Mouse (Mus musculus): ENCODE results near the gene Ssh2. TPM values are rescaled to one million over a fixed set of nuclear protein-coding genes. Genes with fewer than 3 reads are reported as not detected.

Ssh2 gene
- polyA plus RNA-seq, 1 experiment from 2014 or later = 13.0 TPM

DNA sequence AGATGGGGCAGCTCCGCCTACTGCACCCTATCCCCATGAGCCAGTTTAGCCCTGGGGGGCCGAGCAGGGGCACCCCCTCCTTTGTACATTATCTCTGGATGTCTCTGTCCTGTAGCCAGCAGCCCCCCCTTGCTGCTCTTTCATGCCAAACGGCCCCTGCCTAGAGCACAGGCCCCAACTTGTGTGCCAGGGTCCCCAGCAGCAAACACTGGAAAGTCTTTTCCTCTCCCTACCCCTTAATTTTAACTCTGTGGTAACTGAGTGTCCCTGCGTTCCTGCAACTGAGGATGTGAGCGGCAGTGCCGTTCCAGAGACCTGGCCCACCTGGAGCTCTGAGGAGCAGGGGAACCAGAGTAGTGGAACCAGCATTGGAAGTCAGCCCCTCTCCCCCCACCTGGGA is 290.9 kb downstream of the Ssh2 start:
- peaks cover 6% of the 10 kb centered on the region for H3K4me1 ChIP-seq (ENCODE audit: control insufficient read depth, insufficient read depth, low read length)
- H3K9me3 ChIP-seq (ENCODE audit: control insufficient read depth, low read length) = no peaks in the 10 kb centered on the region
- ATAC-seq (ENCODE audit: low FRiP score) (no peak), DNase-seq (ENCODE audit: low spot score, missing footprints) (no peak)
- H3K4me3 ChIP-seq (ENCODE audit: low read depth, low read length) = no peak overlapping the region
- H3K27ac ChIP-seq (ENCODE audit: low read depth, low read length) = no peak overlapping the region
- peaks cover 26% of the 10 kb centered on the region for H3K36me3 ChIP-seq (ENCODE audit: control insufficient read depth, insufficient read depth, low read length)
- H3K4me2 ChIP-seq = no peak overlapping the region
- 87% methylated on average over 6 of the region's 6 CpGs for WGBS
- H3K9ac ChIP-seq (ENCODE audit: low read length) = no peak overlapping the region
- no peaks in the 10 kb centered on the region for H3K27me3 ChIP-seq (ENCODE audit: control insufficient read depth, insufficient read depth, low read length)

DNA sequence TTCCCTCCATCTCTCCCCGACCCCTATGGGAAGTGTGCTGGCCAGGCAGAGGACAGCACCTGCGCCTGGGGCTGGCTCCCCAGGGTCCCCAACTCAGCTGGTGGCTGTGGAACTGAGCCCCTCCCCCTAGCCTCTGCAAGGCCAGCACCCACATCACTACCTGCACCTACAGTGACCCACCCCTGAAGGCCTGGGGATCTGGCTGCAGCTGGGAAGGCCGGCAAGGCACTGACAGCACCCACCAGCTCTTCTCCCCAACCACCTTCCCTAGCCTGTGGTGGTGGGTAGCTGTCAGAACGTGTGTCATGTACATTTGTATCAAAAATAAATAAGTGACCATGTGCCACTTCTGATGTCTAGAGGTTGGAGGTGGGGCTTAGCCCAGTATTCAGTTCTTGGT is 291.3 kb downstream of the Ssh2 start:
- no peak overlapping the region for H3K4me2 ChIP-seq
- H3K27me3 ChIP-seq (ENCODE audit: control insufficient read depth, insufficient read depth, low read length) = no peaks in the 10 kb centered on the region
- no peak overlapping the region for H3K4me3 ChIP-seq (ENCODE audit: low read depth, low read length)
- WGBS = 70% methylated on average over 4 of the region's 4 CpGs
- DNase-seq (ENCODE audit: low spot score, missing footprints) = no peak
- H3K27ac ChIP-seq (ENCODE audit: low read depth, low read length) = no peak overlapping the region
- no peaks in the 10 kb centered on the region for H3K9me3 ChIP-seq (ENCODE audit: control insufficient read depth, low read length)
- H3K4me1 ChIP-seq (ENCODE audit: control insufficient read depth, insufficient read depth, low read length) = peaks cover 8% of the 10 kb centered on the region
- H3K36me3 ChIP-seq (ENCODE audit: control insufficient read depth, insufficient read depth, low read length) = peaks cover 26% of the 10 kb centered on the region
- H3K9ac ChIP-seq (ENCODE audit: low read length) = no peak overlapping the region
- ATAC-seq (ENCODE audit: low FRiP score) = no peak

GRCm38 (mm10) chr11:77508068-77509021 is 292.3 kb downstream of the Ssh2 start:
- peak overlapping the region; percentile 17 for H3K4me3 ChIP-seq (ENCODE audit: low read depth, low read length)
- peaks cover 20% of the 10 kb centered on the region for H3K36me3 ChIP-seq (ENCODE audit: control insufficient read depth, insufficient read depth, low read length)
- ATAC-seq (ENCODE audit: low FRiP score) (peak; percentile 50), DNase-seq (ENCODE audit: low spot score, missing footprints) (peak; percentile 99)
- H3K27ac ChIP-seq (ENCODE audit: low read depth, low read length) = 0 out of 2 replicates have a peak overlapping the region, but pooled peaks have one; percentile 14
- H3K27me3 ChIP-seq (ENCODE audit: control insufficient read depth, insufficient read depth, low read length) = no peaks in the 10 kb centered on the region
- WGBS = 19% methylated on average over 49 of the region's 49 CpGs
- peak overlapping the region; percentile 50 for H3K4me2 ChIP-seq
- H3K9ac ChIP-seq (ENCODE audit: low read length) = peak overlapping the region; percentile 44; the same call in 1 of the 2 replicates
- peaks cover 10% of the 10 kb centered on the region for H3K4me1 ChIP-seq (ENCODE audit: control insufficient read depth, insufficient read depth, low read length)
- H3K9me3 ChIP-seq (ENCODE audit: control insufficient read depth, low read length) = no peaks in the 10 kb centered on the region

Other genes starting within 250 kb of the Ssh2 start
- gene Slc6a4, start 217.7 kb upstream of the Ssh2 start, polyA plus RNA-seq (2014; fragmentation: Nextera tagmentation; extraction: Ambion mirVana) = 0.57 TPM in 2 replicates
- gene Nsrp1, start 137.9 kb upstream of the Ssh2 start, polyA plus RNA-seq (2014; fragmentation: Nextera tagmentation; extraction: Ambion mirVana) = 56.2 and 58.2 TPM in 2 replicates
- gene Efcab5, start 27.3 kb upstream of the Ssh2 start, polyA plus RNA-seq (2014; fragmentation: Nextera tagmentation; extraction: Ambion mirVana) = 0.18 and 0.25 TPM in 2 replicates
- 0.06 TPM in 1 of 2 replicates, not detected in the other for gene Coro6, start 246.1 kb downstream of the Ssh2 start, polyA plus RNA-seq (2014; fragmentation: Nextera tagmentation; extraction: Ambion mirVana)

Measured in midbrain, embryonic 11.5 days (tissue).